ENCODE assay signal across 21 mouse cellular contexts in the genomic region with DNA sequence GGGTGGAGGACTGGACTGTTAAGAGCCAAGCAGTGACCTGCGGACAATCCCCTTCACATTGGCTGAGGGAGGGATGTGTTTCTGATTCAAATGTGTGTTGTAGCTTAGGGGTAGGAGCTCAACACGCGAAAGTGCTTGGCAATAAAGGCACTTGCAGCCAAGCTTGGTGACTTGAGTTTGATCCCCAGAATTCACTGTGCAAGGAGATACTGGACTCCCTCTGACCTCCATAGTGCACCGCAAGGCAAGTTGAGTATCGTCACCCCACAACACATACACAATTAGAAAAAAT. TPM values are rescaled to one million over a fixed set of nuclear protein-coding genes. Genes with fewer than 3 reads are reported as not detected.
DNase-seq lines count a peak whose midpoint lies in the region; ATAC-seq lines count a peak whose summit lies in the region.
"Had no signal": no experiment of that assay in that cellular context is flagged by ENCODE, and none has a peak within 500 bp of the region (broad histone marks: within the 10 kb centered on the region; RNA-seq: fewer than 3 reads in every experiment).

No protein-coding gene starts in this region.

- H3K9ac ChIP-seq in hindbrain, embryonic 14.5 days: no peak overlapping the region
- H3K9ac ChIP-seq in hindbrain, embryonic 16.5 days (ENCODE audit: low read depth, low read length): no peak overlapping the region
- H3K9ac ChIP-seq: embryonic facial prominence, embryonic 13.5 days; forebrain, embryonic 12.5 days; heart, embryonic 12.5 days; hindbrain, embryonic 12.5 days had no signal

- peak; percentile 22 for DNase-seq in hindbrain, embryonic 14.5 days (ENCODE audit: low spot score)
- peak; percentile 27 for DNase-seq in retina, postnatal 1 day
- no peak for DNase-seq in retina, embryonic 14.5 days (ENCODE audit: low spot score)
- peak; percentile 40 for DNase-seq in limb, embryonic 10.5 days (ENCODE audit: low spot score)
- DNase-seq in adrenal gland, postnatal 14 days: no peak
- DNase-seq in gastrocnemius, postnatal 10 days: no peak
- DNase-seq: adrenal gland, adult 8-10 months; cerebellum, adult 11-12 months; cerebellum, adult 9-10 months; cerebellum, postnatal 25 days; gastrocnemius, postnatal 14 days; heart, postnatal 36 days; kidney, adult 11 months had no signal

- ATAC-seq in hindbrain, embryonic 14.5 days (ENCODE audit: low FRiP score): no peak
- ATAC-seq in hindbrain, embryonic 16.5 days: no peak
- ATAC-seq: forebrain, embryonic 16.5 days had no signal

- no peaks in the 10 kb centered on the region for H3K9me3 ChIP-seq in hindbrain, embryonic 14.5 days (ENCODE audit: control insufficient read depth, low read length)
- H3K9me3 ChIP-seq in hindbrain, embryonic 16.5 days (ENCODE audit: control insufficient read depth, low read length): no peaks in the 10 kb centered on the region
- no peaks in the 10 kb centered on the region for H3K9me3 ChIP-seq in limb, embryonic 10.5 days (replicated peaks)
- H3K9me3 ChIP-seq: embryonic facial prominence, embryonic 13.5 days; forebrain, embryonic 12.5 days; G1E; heart, embryonic 12.5 days; hindbrain, embryonic 12.5 days had no signal

- WGBS in hindbrain, embryonic 14.5 days: 45% methylated on average over 5 of the region's 5 CpGs
- WGBS in hindbrain, embryonic 16.5 days: 46% methylated on average over 5 of the region's 5 CpGs
- 47% methylated on average over 5 of the region's 5 CpGs for WGBS in limb, embryonic 10.5 days

- no peak overlapping the region for H3K27ac ChIP-seq in hindbrain, embryonic 14.5 days
- no peak overlapping the region for H3K27ac ChIP-seq in hindbrain, embryonic 16.5 days (ENCODE audit: low read depth, low read length)
- H3K27ac ChIP-seq in limb, embryonic 10.5 days: no peak overlapping the region
- H3K27ac ChIP-seq: embryonic facial prominence, embryonic 13.5 days; forebrain, embryonic 12.5 days; hindbrain, embryonic 12.5 days had no signal

- no peak overlapping the region for H3K4me2 ChIP-seq in hindbrain, embryonic 14.5 days (replicated peaks)
- H3K4me2 ChIP-seq in hindbrain, embryonic 16.5 days (ENCODE audit: low read length): no peak overlapping the region
- H3K4me2 ChIP-seq: embryonic facial prominence, embryonic 13.5 days; forebrain, embryonic 12.5 days; heart, embryonic 12.5 days; hindbrain, embryonic 12.5 days had no signal

- no peak overlapping the region for H3K4me3 ChIP-seq in hindbrain, embryonic 14.5 days (replicated peaks; ENCODE audit: low read length)
- no peak overlapping the region for H3K4me3 ChIP-seq in hindbrain, embryonic 16.5 days (ENCODE audit: low read length)
- no peak overlapping the region for H3K4me3 ChIP-seq in limb, embryonic 10.5 days
- H3K4me3 ChIP-seq: embryonic facial prominence, embryonic 13.5 days; forebrain, embryonic 12.5 days; heart, embryonic 12.5 days; hindbrain, embryonic 12.5 days had no signal

- no peaks in the 10 kb centered on the region for H3K36me3 ChIP-seq in hindbrain, embryonic 14.5 days (replicated peaks; ENCODE audit: control insufficient read depth, insufficient read depth)
- no peaks in the 10 kb centered on the region for H3K36me3 ChIP-seq in hindbrain, embryonic 16.5 days (ENCODE audit: control insufficient read depth, insufficient read depth, low read length)
- H3K36me3 ChIP-seq in limb, embryonic 10.5 days: no peaks in the 10 kb centered on the region
- H3K36me3 ChIP-seq: embryonic facial prominence, embryonic 13.5 days; forebrain, embryonic 12.5 days; G1E; heart, embryonic 12.5 days; hindbrain, embryonic 12.5 days had no signal

- peaks cover 92% of the 10 kb centered on the region for H3K27me3 ChIP-seq in hindbrain, embryonic 14.5 days (ENCODE audit: control insufficient read depth, insufficient read depth, low read length)
- H3K27me3 ChIP-seq in hindbrain, embryonic 16.5 days (replicated peaks; ENCODE audit: control insufficient read depth, insufficient read depth, low read length): peaks cover 36% of the 10 kb centered on the region
- H3K27me3 ChIP-seq in limb, embryonic 10.5 days (ENCODE audit: low read depth, poor library complexity, severe bottlenecking): peaks cover 99% of the 10 kb centered on the region

- H3K4me1 ChIP-seq in hindbrain, embryonic 14.5 days (replicated peaks; ENCODE audit: control insufficient read depth, insufficient read depth, low read length): no peaks in the 10 kb centered on the region; the same call in 1 of the 2 replicates
- H3K4me1 ChIP-seq in hindbrain, embryonic 16.5 days (ENCODE audit: control insufficient read depth, insufficient read depth, low read depth, low read length): no peaks in the 10 kb centered on the region
- H3K4me1 ChIP-seq in limb, embryonic 10.5 days: peaks cover 13% of the 10 kb centered on the region
- H3K4me1 ChIP-seq: embryonic facial prominence, embryonic 13.5 days; heart, embryonic 12.5 days had no signal

RNA-seq across cellular contexts. Expression of a gene that starts 12.4 kb away (rescaled TPM):
- polyA plus RNA-seq in hindbrain, embryonic 14.5 days (2014; fragmentation: Nextera tagmentation; extraction: Ambion mirVana): 34.9 and 37.5 TPM in 2 replicates
- polyA plus RNA-seq in hindbrain, embryonic 16.5 days (2015; fragmentation: Nextera tagmentation; extraction: Ambion mirVana): 28.7 and 36.3 TPM in 2 replicates
- polyA plus RNA-seq in limb, embryonic 10.5 days (2016; fragmentation: Nextera tagmentation; extraction: Ambion mirVana): 10.9 and 12.8 TPM in 2 replicates
- 13.4 and 21.1 TPM in 2 replicates for total RNA-seq in adrenal gland, postnatal 14 days (2021)
- total RNA-seq in gastrocnemius, postnatal 10 days (2021): 10 to 100 TPM; 30.3 to 36.6 TPM
- total RNA-seq: granulocyte monocyte progenitor cell, adult 5-6 weeks had no signal
- polyA plus RNA-seq: G1E had no signal

RNA-seq across cellular contexts. Expression of a gene that starts 46.3 kb away (rescaled TPM):
- 0.35 and 0.63 TPM in 2 replicates for polyA plus RNA-seq in hindbrain, embryonic 14.5 days (2014; fragmentation: Nextera tagmentation; extraction: Ambion mirVana)
- 0.86 and 1.0 TPM in 2 replicates for polyA plus RNA-seq in hindbrain, embryonic 16.5 days (2015; fragmentation: Nextera tagmentation; extraction: Ambion mirVana)
- 0.08 and 0.15 TPM in 2 replicates for polyA plus RNA-seq in limb, embryonic 10.5 days (2016; fragmentation: Nextera tagmentation; extraction: Ambion mirVana)
- 0.22 and 0.56 TPM in 2 replicates for total RNA-seq in adrenal gland, postnatal 14 days (2021)
- under 1 TPM; 0.29 to 0.59 TPM for total RNA-seq in gastrocnemius, postnatal 10 days (2021)
- total RNA-seq: granulocyte monocyte progenitor cell, adult 5-6 weeks had no signal
- polyA plus RNA-seq: embryonic facial prominence, embryonic 13.5 days had no signal

Comparison
In these comparisons a context has a peak if more than half of its experiments do, and no peak if none do; other contexts are left out.
1. DNase-seq: peak in hindbrain, embryonic 14.5 days (single experiment), retina, postnatal 1 day (single experiment) and limb, embryonic 10.5 days (single experiment); none in retina, embryonic 14.5 days (single experiment), adrenal gland, postnatal 14 days (single experiment) and gastrocnemius, postnatal 10 days (single experiment).